Mouse (Mus musculus) brain, embryonic 14.5 days (tissue): ENCODE results near the gene Reep1. TPM values are rescaled to one million over a fixed set of nuclear protein-coding genes. Genes with fewer than 3 reads are reported as not detected.

Experiments used
- DNase-seq: peaks from one replicate; pipeline ENCODE4 v3.0.0-alpha.2; 2011; ENCODE audit warnings: low read depth
- CTCF ChIP-seq: fragments of 200-500 bp; IDR thresholded peaks from 2 replicates; pipeline ENCODE4 v1.5.1; 2012; ENCODE audit warnings: inconsistent platforms, mild to moderate bottlenecking, moderate library complexity, borderline replicate concordance; ENCODE audit not compliant: insufficient read depth, insufficient read length; ENCODE audit errors: extremely low read depth
- POLR2A ChIP-seq: fragments of 200-500 bp; IDR thresholded peaks from 2 replicates; pipeline ENCODE4 v1.6.1; 2012; ENCODE audit warnings: mild to moderate bottlenecking, inconsistent platforms, borderline replicate concordance; ENCODE audit not compliant: poor library complexity, insufficient read depth, insufficient read length, severe bottlenecking; ENCODE audit errors: extremely low read depth
- polyA plus RNA-seq: library from polyadenylated mRNA; depleted of rRNA; stranded (reverse); fragments of >200 nt; gene quantifications from 2 replicates; pipeline ENCODE4 v1.2.3, GENCODE M21; 2012

Reep1 gene
- polyA plus RNA-seq, 1 experiment, result 236 TPM

- peak; percentile 90 for DNase-seq
- TF ChIP-seq POLR2A (no peak), CTCF (no peak)
These were observed 33.6 kb downstream of the Reep1 start for GRCm38 (mm10) chr6:71740921-71741320.

- no peak for DNase-seq
- TF ChIP-seq POLR2A (no peak), CTCF (no peak)
These were observed 34.8 kb downstream of the Reep1 start for GRCm38 (mm10) chr6:71741998-71742636.

GRCm38 (mm10) chr6:71744934-71745333 is 37.6 kb downstream of the Reep1 start:
- no peak for DNase-seq
- TF ChIP-seq CTCF, result no peak
- TF ChIP-seq POLR2A, result no peak

GRCm38 (mm10) chr6:71745482-71746234 is 38.3 kb downstream of the Reep1 start:
- no peak for TF ChIP-seq CTCF
- TF ChIP-seq POLR2A, result no peak
- DNase-seq, result no peak

- DNase-seq, result no peak
- TF ChIP-seq POLR2A (no peak), CTCF (no peak)
These were observed 38.9 kb downstream of the Reep1 start for GRCm38 (mm10) chr6:71746246-71746645.

GRCm38 (mm10) chr6:71746846-71747245 is 39.5 kb downstream of the Reep1 start:
- no peak for DNase-seq
- no peak for TF ChIP-seq CTCF
- no peak for TF ChIP-seq POLR2A

GRCm38 (mm10) chr6:71751602-71752001 is 44.2 kb downstream of the Reep1 start:
- DNase-seq, result no peak
- TF ChIP-seq POLR2A, result no peak
- TF ChIP-seq CTCF, result no peak

- peak; percentile 77 for DNase-seq
- TF ChIP-seq POLR2A (no peak), CTCF (no peak)
These were observed 45.6 kb downstream of the Reep1 start for GRCm38 (mm10) chr6:71752791-71753464.

GRCm38 (mm10) chr6:71757039-71757894 is 49.9 kb downstream of the Reep1 start:
- TF ChIP-seq POLR2A (no peak), CTCF (no peak)
- DNase-seq, result peak; percentile 75

- TF ChIP-seq CTCF (no peak), POLR2A (no peak)
- DNase-seq, result no peak
These were observed 51.4 kb downstream of the Reep1 start for GRCm38 (mm10) chr6:71758780-71759179.

- DNase-seq, result no peak
- TF ChIP-seq CTCF (no peak), POLR2A (no peak)
These were observed 52.7 kb downstream of the Reep1 start for GRCm38 (mm10) chr6:71760073-71760472.

GRCm38 (mm10) chr6:71767761-71768160 is 60.4 kb downstream of the Reep1 start:
- TF ChIP-seq CTCF, result no peak
- TF ChIP-seq POLR2A, result no peak
- DNase-seq, result no peak
